Mouse (Mus musculus): ENCODE results near the gene Tmem132a. TPM values are rescaled to one million over a fixed set of nuclear protein-coding genes. Genes with fewer than 3 reads are reported as not detected.

The Tmem132a gene
- total and polyA plus RNA-seq, 3 experiments = 2.9 to 22.9 TPM; not detected in 1

GRCm38 (mm10) chr19:10901046-10901445 lies 31.3 kb upstream of the Tmem132a start:
- H3K36me3 ChIP-seq (replicated peaks in 1 of 2; ENCODE audit: control insufficient read depth in 1 of 2, insufficient read depth in 1 of 2, low read length in 1 of 2) = peaks cover 88 to 93% of the 10 kb centered on the region in 2 experiments
- TF ChIP-seq ETS1 (conservative IDR thresholded peaks at IDR 0.05; ENCODE audit: low read depth, low read length) (no peak), RCOR1 (conservative IDR thresholded peaks at IDR 0.05; ENCODE audit: low read depth, low read length) (no peak), POLR2AphosphoS2 (IDR thresholded peaks at IDR 0.05; ENCODE audit: low read depth, low read length) (no peak), CHD2 (IDR thresholded peaks at IDR 0.05; ENCODE audit: low read length) (no peak), POLR2A (IDR thresholded peaks at IDR 0.05; ENCODE audit: low read depth, low read length) (no peak), TCF12 (IDR thresholded peaks at IDR 0.05; ENCODE audit: low read depth, low read length) (no peak), ZC3H11A (IDR thresholded peaks at IDR 0.05; ENCODE audit: low read depth, low read length) (no peak), RAD21 (IDR thresholded peaks at IDR 0.05; ENCODE audit: low read depth, low read length) (no peak), MAX (IDR thresholded peaks at IDR 0.05; ENCODE audit: low read length) (no peak), SMC3 (IDR thresholded peaks at IDR 0.05; ENCODE audit: low read depth, low read length) (no peak), ZNF384 (IDR thresholded peaks at IDR 0.05; ENCODE audit: low read depth, low read length) (no peak), EP300 (IDR thresholded peaks at IDR 0.05; ENCODE audit: low read length) (no peak), PAX5 (IDR thresholded peaks at IDR 0.05; ENCODE audit: low read length) (no peak), USF2 (conservative IDR thresholded peaks at IDR 0.05; ENCODE audit: low read depth, low read length) (no peak), MXI1 (IDR thresholded peaks at IDR 0.05; ENCODE audit: low read depth, low read length) (no peak)
- dilution Hi-C loops (cut with MboI; ENCODE audit: extremely low pct_ligation_motif_present, extremely low pct_unique_long_range_greater_than_20kb, low sequenced_read_pairs) = no loop called here
- no peak overlapping the region for H3K27ac ChIP-seq (ENCODE audit: insufficient read depth, low read depth)
- H3K4me3 ChIP-seq (replicated peaks in 1 of 3; ENCODE audit: low read depth in 2 of 3, low read length in 2 of 3, poor library complexity in 1 of 3) = no peak overlapping the region
- in situ Hi-C loops (cut with MboI; ENCODE audit: low pct_ligation_motif_present, low pct_unique_long_range_greater_than_20kb, low sequenced_read_pairs) = no loop called here
- no peak for DNase-seq (ENCODE audit: extremely low read depth)
- H3K27me3 ChIP-seq (replicated peaks) = no peaks in the 10 kb centered on the region
- H3K79me2 ChIP-seq (replicated peaks; ENCODE audit: control insufficient read depth, extremely low read depth, insufficient read depth, poor library complexity, severe bottlenecking) = peaks cover 30% of the 10 kb centered on the region
- no peaks in the 10 kb centered on the region for H3K9me3 ChIP-seq (replicated peaks; ENCODE audit: low read length)
- H3K4me2 ChIP-seq (ENCODE audit: insufficient read depth, low read depth, poor library complexity, severe bottlenecking) = no peak overlapping the region
- H3K4me1 ChIP-seq (ENCODE audit: control insufficient read depth in 1 of 2, insufficient read depth in 2 of 2) = peaks cover 6 to 14% of the 10 kb centered on the region in 2 experiments; a peak in 3 of 4 replicates
- H3K9ac ChIP-seq (ENCODE audit: insufficient read depth, low read depth) = no peak overlapping the region

- no peak for DNase-seq (ENCODE audit: extremely low read depth)
- no peaks in the 10 kb centered on the region for H3K9me3 ChIP-seq (replicated peaks; ENCODE audit: low read length)
- no peaks in the 10 kb centered on the region for H3K27me3 ChIP-seq (replicated peaks)
- H3K9ac ChIP-seq (ENCODE audit: insufficient read depth, low read depth) = no peak overlapping the region
- no peak for TF ChIP-seq RCOR1 (conservative IDR thresholded peaks at IDR 0.05; ENCODE audit: low read depth, low read length)
- no peak for TF ChIP-seq USF2 (conservative IDR thresholded peaks at IDR 0.05; ENCODE audit: low read depth, low read length)
- TF ChIP-seq JUN (IDR thresholded peaks at IDR 0.05; ENCODE audit: insufficient read depth, low read depth, low read length) = no peak
- TF ChIP-seq CHD1 (IDR thresholded peaks at IDR 0.05; ENCODE audit: low read depth, low read length) = no peak
- TF ChIP-seq HCFC1 (IDR thresholded peaks at IDR 0.05; ENCODE audit: low read depth, low read length) = no peak
- TF ChIP-seq MAX (IDR thresholded peaks at IDR 0.05; ENCODE audit: low read length) = no peak
- no peak for TF ChIP-seq MAZ (IDR thresholded peaks at IDR 0.05; ENCODE audit: low read depth, low read length)
- no peak for TF ChIP-seq KAT2A (IDR thresholded peaks at IDR 0.05; ENCODE audit: insufficient replicate concordance, low read length)
- no peak for TF ChIP-seq TBP (conservative IDR thresholded peaks at IDR 0.05; ENCODE audit: low read depth, low read length)
- TF ChIP-seq ZKSCAN1 (IDR thresholded peaks at IDR 0.05; ENCODE audit: borderline replicate concordance, low read depth, low read length) = no peak
- no peak for TF ChIP-seq EP300 (IDR thresholded peaks at IDR 0.05; ENCODE audit: low read length)
- no peak for TF ChIP-seq ETS1 (conservative IDR thresholded peaks at IDR 0.05; ENCODE audit: low read depth, low read length)
- no peak for TF ChIP-seq ZNF384 (IDR thresholded peaks at IDR 0.05; ENCODE audit: low read depth, low read length)
- TF ChIP-seq ELF1 (IDR thresholded peaks at IDR 0.05; ENCODE audit: low read depth, low read length) = no peak
- TF ChIP-seq GABPA (IDR thresholded peaks at IDR 0.05; ENCODE audit: insufficient replicate concordance, low read depth, low read length) = no peak
- TF ChIP-seq NELFE (IDR thresholded peaks at IDR 0.05; ENCODE audit: low read depth, low read length) = no peak
- TF ChIP-seq RAD21 (IDR thresholded peaks at IDR 0.05; ENCODE audit: low read depth, low read length) = no peak
- TF ChIP-seq CTCF (conservative IDR thresholded peaks at IDR 0.05 in 1 of 2, IDR thresholded peaks at IDR 0.05 in 1 of 2; ENCODE audit: low read depth in 2 of 2, low read length in 2 of 2) = no peak
- TF ChIP-seq MXI1 (IDR thresholded peaks at IDR 0.05; ENCODE audit: low read depth, low read length) = no peak
- TF ChIP-seq MAFK (IDR thresholded peaks at IDR 0.05; ENCODE audit: insufficient replicate concordance, low read length) = no peak
- peaks cover 38% of the 10 kb centered on the region for H3K79me2 ChIP-seq (replicated peaks; ENCODE audit: control insufficient read depth, extremely low read depth, insufficient read depth, poor library complexity, severe bottlenecking)
- H3K4me2 ChIP-seq (ENCODE audit: insufficient read depth, low read depth, poor library complexity, severe bottlenecking) = no peak overlapping the region
- dilution Hi-C loops (cut with MboI; ENCODE audit: extremely low pct_ligation_motif_present, extremely low pct_unique_long_range_greater_than_20kb, low sequenced_read_pairs) (no loop called here), in situ Hi-C loops (cut with MboI; ENCODE audit: low pct_ligation_motif_present, low pct_unique_long_range_greater_than_20kb, low sequenced_read_pairs) (no loop called here)
- H3K4me1 ChIP-seq (ENCODE audit: control insufficient read depth in 1 of 2, insufficient read depth in 2 of 2) = peaks cover 6 to 14% of the 10 kb centered on the region in 2 experiments; a peak in 3 of 4 replicates
- no peak overlapping the region for H3K4me3 ChIP-seq (replicated peaks in 1 of 3; ENCODE audit: low read depth in 2 of 3, low read length in 2 of 3, poor library complexity in 1 of 3)
- no peak overlapping the region for H3K27ac ChIP-seq (ENCODE audit: insufficient read depth, low read depth)
- peaks cover 81 to 86% of the 10 kb centered on the region in 2 experiments for H3K36me3 ChIP-seq (replicated peaks in 1 of 2; ENCODE audit: control insufficient read depth in 1 of 2, insufficient read depth in 1 of 2, low read length in 1 of 2)
Measured at GRCm38 (mm10) chr19:10900315-10900714, 30.6 kb upstream of the Tmem132a start.
